Mouse (Mus musculus): ENCODE results near the gene Ear6. TPM values are rescaled to one million over a fixed set of nuclear protein-coding genes. Genes with fewer than 3 reads are reported as not detected.
A peak's percentile ranks its signal among the peaks of the same experiment; 100 is the strongest.

Gene Ear6
- total RNA-seq, 2 experiments from 2014 or later: not detected

DNA sequence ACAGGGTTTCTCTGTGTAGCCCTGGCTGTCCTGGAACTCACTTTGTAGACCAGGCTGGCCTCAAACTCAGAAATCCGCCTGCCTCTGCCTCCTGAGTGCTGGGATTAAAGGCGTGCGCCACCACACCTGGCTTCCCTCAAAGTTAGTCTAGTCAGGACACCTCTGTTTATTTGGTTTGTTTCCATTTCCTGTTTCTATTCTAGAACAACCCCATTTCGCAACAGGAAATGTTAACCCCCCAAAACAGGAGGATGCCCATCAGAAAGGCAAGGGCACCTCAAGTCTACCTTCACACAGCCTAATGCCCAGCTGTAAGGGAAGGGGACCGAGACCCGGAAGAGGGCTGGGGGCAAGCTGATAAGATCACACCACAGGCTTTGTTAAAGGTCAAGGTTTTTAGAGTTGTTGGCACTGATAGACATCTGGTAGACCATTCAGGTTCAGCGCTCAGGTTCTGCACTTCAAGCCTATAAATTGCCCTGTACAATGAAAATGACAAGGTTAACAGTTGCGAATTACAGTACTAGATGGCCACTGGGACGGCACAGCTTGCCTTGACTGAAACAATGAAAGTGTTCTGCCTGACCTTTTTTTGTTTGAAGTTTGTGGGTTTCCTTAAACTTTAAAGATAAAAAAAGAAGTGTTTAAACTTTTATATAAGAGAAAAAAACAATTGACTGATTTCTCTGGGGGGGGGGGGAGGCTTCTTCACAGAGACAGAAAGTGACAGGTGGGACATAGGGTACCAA is 38.9 kb downstream of the Ear6 start, which contains the start of gene Slc39a2:
Gene Slc39a2 (plus strand): TSS at position 699 of the 749 bp plus-strand sequence.
- intact Hi-C loops (cut with DNase I): no loop called here
- no peak for DNase-seq

DNA sequence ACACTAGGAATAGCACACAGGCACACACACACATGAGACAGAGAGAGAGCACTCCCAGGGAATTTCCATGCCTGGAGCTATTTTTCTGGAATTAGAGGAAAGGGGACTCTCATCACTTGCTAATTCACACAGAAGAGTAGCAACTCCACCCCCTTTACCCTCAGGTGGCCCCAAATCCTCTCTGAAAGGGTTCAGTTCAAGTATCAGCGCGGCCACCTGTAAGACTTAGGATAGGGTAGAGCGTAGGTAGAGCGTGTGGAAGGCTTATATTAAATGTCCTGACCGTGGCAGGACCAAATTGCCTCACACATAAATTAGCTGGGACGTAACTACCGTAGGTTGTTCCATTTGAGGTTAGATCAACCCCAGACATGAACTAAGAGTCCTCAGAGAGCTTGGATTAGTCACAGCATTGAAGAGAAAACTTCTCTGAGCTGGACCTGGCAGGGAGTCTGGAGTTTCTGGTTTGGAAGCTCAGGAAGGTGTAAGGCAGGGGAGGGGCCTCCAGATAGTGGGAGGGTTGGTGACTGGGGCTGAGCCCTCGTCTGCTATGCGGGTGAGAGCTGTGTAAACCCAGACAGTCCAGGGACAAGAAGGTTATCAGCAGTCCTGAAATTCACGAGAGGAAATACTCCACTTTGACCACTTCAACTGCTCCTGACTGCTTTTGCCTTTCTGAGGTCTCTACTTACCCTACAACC is 39.7 kb downstream of the Ear6 start:
- no peak for DNase-seq
- intact Hi-C loops (cut with DNase I): no loop called here

DNA sequence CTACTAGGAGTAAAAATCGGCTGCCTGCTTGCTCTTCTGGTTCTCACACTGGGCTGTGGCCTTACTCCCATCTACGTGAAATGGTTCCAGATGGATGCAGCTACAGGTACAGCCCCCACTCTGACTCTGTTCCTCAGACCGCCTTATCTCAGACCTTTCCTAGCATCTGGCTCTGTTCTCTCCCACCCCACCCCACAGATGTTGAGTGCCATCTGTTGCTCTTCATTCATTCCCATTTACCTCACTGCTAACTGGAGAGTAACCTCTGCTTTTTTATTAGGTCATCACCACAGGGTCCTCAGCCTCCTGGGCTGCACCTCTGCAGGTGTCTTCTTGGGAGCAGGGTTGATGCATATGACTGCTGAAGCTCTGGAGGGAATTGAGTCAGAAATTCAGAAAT is 40.3 kb downstream of the Ear6 start:
- intact Hi-C loops (cut with DNase I): no loop called here
- DNase-seq: no peak

DNA sequence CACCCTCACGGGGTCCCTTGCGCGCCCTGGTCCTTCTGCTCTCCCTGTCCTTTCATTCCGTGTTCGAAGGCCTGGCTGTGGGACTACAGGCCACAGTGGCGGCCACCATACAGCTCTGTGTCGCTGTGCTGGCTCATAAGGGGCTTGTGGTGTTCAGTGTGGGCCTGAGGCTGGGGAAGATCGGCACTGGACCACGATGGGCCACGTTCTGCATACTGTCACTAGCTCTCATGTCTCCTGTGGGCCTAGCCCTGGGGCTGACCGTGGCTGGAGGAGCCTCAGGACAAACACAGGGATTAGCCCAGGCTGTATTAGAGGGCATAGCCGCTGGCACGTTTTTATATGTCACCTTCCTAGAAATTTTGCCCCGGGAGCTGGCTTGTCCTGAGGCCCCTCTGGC is 41.6 kb downstream of the Ear6 start:
- no peak for DNase-seq
- intact Hi-C loops (cut with DNase I): no loop called here

DNA sequence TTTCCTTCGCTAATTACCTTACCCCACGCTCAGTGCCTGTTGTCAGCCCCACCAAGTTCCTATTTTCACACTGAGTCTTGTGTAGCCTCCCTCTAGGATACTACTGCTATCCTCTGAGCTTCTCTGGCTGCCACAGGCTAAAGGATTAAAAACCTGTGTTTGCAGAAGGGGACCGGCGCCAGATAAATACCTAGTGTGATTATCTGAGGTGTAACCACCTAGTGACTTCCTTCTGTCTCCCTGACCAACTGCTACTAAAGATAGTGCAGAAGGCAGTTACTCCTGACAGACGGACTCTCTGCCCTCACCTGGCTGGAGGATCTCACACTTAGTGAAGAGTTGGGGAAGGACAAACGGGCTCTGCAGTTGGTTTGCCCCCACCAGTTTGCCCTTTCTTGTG is 42.5 kb downstream of the Ear6 start:
- no peak for DNase-seq
- intact Hi-C loops (cut with DNase I): no loop called here

DNA sequence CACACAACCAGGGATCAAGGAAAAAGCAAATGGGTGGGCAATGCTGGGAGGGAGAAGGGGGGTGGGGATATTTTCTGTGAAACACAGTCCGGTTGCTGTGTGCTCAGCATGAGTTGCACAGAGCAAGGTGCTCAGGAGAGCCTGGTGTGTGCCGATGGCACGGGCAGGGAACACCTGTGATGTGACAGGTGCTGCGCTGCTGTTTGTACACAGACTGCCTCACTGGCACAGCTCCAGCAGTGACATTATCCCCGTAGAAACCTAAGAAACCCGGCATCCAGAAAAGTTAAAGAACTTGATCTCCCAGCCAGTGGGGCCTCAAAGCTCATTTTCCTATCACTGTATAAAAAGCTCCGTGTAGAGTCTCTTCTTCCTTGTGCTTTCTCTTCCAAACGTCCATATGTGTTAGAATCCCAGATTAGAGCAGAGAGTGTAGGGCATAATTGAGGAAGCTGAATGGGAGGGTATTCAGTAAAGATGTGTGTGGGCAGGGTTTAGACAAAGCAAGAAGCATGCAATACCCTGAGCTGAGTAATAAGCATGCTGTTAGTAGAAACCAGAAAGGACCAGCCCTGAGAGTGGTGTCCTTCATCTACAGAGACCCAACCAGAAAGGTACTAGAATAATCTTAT is 43.2 kb downstream of the Ear6 start:
- no peak for DNase-seq
- intact Hi-C loops (cut with DNase I): no loop called here

DNA sequence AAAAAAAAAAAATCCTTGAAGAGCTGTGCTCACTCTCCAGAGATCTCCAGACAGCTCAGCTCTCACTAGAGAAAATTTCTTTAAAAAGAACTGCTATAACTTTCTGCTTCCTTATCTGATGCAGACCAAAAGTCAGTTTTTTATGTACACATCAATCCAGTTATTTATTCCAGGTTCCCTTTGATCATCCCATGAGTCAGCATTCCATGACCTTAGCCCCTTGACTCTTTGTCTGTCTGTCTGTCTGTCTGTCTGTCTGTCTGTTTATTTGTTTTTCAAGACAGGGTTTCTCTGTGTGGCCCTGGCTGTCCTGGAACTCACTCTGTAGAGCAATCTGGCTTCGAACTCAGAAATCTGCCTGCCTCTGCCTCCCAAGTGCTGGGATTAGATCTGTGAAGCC is 45.9 kb downstream of the Ear6 start:
- intact Hi-C loops (cut with DNase I): no loop called here
- no peak for DNase-seq

DNA sequence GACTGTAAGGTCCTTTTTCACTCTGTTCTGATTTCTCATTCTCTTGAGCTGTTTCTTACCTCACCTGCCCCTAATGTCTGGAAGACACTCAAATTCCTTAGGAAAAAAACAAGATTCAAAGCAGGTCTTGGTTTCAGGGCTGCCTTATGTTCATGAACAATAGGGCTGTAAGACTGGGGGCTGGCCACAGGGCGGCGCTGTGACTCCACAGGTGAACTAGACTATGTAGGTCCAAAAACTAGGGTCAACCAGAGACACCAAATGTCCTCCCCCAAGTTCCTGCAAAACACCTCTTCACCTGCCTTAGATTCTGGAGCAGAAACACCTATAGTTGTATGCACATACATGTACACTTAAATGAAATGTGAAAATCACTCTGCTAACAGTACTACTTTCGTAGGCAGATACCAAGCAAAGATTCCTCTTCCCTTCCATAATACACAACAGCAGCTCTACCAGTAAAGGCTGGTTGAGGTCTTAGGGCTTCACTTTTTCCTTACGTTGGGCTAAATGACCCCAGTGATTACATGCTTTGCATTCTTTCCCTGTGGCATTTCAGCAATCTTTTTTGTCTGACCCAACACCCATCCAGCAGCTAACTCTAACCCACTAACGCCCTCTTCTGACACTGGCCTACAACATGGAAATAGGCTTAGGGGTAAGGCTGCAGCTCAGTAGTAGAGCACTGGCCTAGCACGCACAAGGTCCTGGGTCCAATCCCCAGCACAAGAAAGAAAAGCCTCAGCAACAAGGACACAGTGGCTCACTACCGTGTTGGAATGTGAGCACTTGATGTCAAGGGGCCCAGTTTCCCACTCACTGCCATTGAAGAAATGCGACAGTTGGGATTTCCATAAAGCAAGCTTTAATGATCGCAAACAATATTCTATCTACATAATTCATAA is 49.6 kb downstream of the Ear6 start:
- DNase-seq: peak; percentile 70 to 73
- intact Hi-C loops (cut with DNase I): loop anchor here (1.0 kb wide), 1 partner anchor 28 kb away; no protein-coding TSS in a partner anchor

DNA sequence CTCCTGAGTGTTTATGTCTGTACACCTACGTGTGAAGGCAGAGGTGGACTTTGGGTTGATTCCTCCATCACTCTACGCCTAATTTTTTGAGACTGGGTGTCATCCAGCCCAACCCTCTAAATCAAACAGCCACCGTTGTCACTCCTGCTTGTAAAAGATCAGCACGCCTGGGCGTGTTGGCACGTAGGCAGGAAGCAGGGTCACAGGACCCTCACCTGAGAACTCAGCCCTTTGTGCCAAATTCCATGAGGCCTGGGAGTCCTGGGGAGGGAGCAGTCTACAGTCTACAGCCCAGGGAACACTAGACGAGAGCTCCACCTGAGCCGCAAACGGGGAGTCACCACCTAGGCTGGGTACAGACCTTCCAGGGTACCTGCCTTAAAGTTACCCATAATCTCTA is 50.3 kb downstream of the Ear6 start:
- intact Hi-C loops (cut with DNase I): no loop called here
- DNase-seq: no peak

Small RNAs within 50 kb of the gene (microRNA-seq; reads per million reads assigned to microRNA genes)
- 0 reads per million in 2 experiments for gene Gm27375

Other genes starting within 250 kb of the Ear6 start
- gene Gm17078, start 242.4 kb upstream of the Ear6 start, total RNA-seq (2021): not detected
- not detected for gene Gm4181, start 218.0 kb upstream of the Ear6 start, total RNA-seq (2021)
- not detected for gene Gm17079, start 158.2 kb upstream of the Ear6 start, total RNA-seq (2021)
- not detected for gene Gm5800, start 136.5 kb upstream of the Ear6 start, total RNA-seq (2021)
- gene Ang4, start 80.1 kb upstream of the Ear6 start, total RNA-seq (2021): not detected
- not detected for gene AY358078, start 53.7 kb upstream of the Ear6 start, total RNA-seq (2021)
- gene Mettl17, start 31.1 kb downstream of the Ear6 start, total RNA-seq (2021): 10 to 100 TPM; 11.7 to 14.4 TPM
- under 1 TPM; 0.20 to 0.51 TPM for gene Slc39a2, start 39.2 kb downstream of the Ear6 start, total RNA-seq (2021)
- 1,000 to 10,000 TPM; 1,350 to 1,506 TPM for gene Ndrg2, start 60.5 kb downstream of the Ear6 start, total RNA-seq (2021)
- gene Tppp2, start 64.7 kb downstream of the Ear6 start, total RNA-seq (2021): not detected
- gene Rnase13, start 69.1 kb downstream of the Ear6 start, total RNA-seq (2021): not detected
- 10 to 100 TPM; 13.9 to 18.5 TPM for gene Arhgef40, start 131.0 kb downstream of the Ear6 start, total RNA-seq (2021)
- 1 to 10 TPM; 1.3 to 1.5 TPM for gene Tmem253, start 162.0 kb downstream of the Ear6 start, total RNA-seq (2021)
- 10 to 100 TPM in 1 of 2 experiments, 1 to 10 TPM in 1; 9.7 to 12.4 TPM for gene Zfp219, start 167.0 kb downstream of the Ear6 start, total RNA-seq (2021)
- gene Olfr221, start 188.8 kb downstream of the Ear6 start, total RNA-seq (2021): not detected